Mouse (Mus musculus): ENCODE results near the gene Park7.

- TF ChIP-seq GATA1 (IDR thresholded peaks at IDR 0.05; ENCODE audit: low read length) (no peak), TAL1 (IDR thresholded peaks at IDR 0.05; ENCODE audit: low read length) (no peak)
These were observed 48.9 kb downstream of the Park7 start for GRCm38 (mm10) chr4:150865371-150865770.
